Mouse (Mus musculus) MEL (cell line): ENCODE data around the gene Akr1c12. TPM values are rescaled to one million over a fixed set of nuclear protein-coding genes. Genes with fewer than 3 reads are reported as not detected.

Source experiments
- DNase-seq: peaks from one replicate; pipeline ENCODE4 v3.0.0; 2011; ENCODE audit warnings: low read depth, low spot score
- H3K27ac ChIP-seq: 2 replicates; pipeline ENCODE4 v1.5.1; 2012; ENCODE audit warnings: low read depth, mild to moderate bottlenecking, control low read depth, low read length, moderate library complexity; ENCODE audit not compliant: control insufficient read depth
- H3K27me3 ChIP-seq, 2 experiments: fragments of 150-350 bp in 1 of 2; sonication (generic) in 1 of 2; 2 replicates each; pipeline ENCODE4 v1.6.1; 2012; ENCODE audit warnings: low read length in 2 of 2, mild to moderate bottlenecking in 2 of 2, improper control_type of control experiment in 1 of 2, moderate library complexity in 1 of 2; ENCODE audit not compliant: insufficient read depth in 2 of 2, control insufficient read depth in 1 of 2
- H3K36me3 ChIP-seq, 2 experiments: 2 replicates each; pipeline ENCODE4 v1.6.1; 2012 to 2014; ENCODE audit warnings: low read length in 2 of 2, improper control_type of control experiment in 1 of 2, inconsistent platforms in 1 of 2, mild to moderate bottlenecking in 1 of 2; ENCODE audit not compliant: insufficient read depth in 2 of 2, control insufficient read depth in 1 of 2
- H3K4me1 ChIP-seq, 2 experiments: fragments of 150-350 bp in 1 of 2; sonication (generic) in 1 of 2; 2 replicates each; pipeline ENCODE4 v1.6.1; 2012; ENCODE audit warnings: low read length in 2 of 2, improper control_type of control experiment in 1 of 2, mild to moderate bottlenecking in 1 of 2; ENCODE audit not compliant: insufficient read depth in 2 of 2, control insufficient read depth in 1 of 2
- H3K4me3 ChIP-seq, 2 experiments: fragments of 150-350 bp in 1 of 2; sonication (generic) in 1 of 2; 2 replicates each; pipeline ENCODE4 v1.5.1; 2012; ENCODE audit warnings: low read depth in 2 of 2, low read length in 2 of 2, mild to moderate bottlenecking in 2 of 2, moderate library complexity in 2 of 2, control low read depth in 1 of 2, improper control_type of control experiment in 1 of 2; ENCODE audit not compliant: control insufficient read depth in 1 of 2, insufficient read depth in 1 of 2
- H3K79me2 ChIP-seq: 2 replicates; pipeline ENCODE4 v1.6.1; 2012; ENCODE audit warnings: mild to moderate bottlenecking, low read length, moderate library complexity; ENCODE audit not compliant: control insufficient read depth, poor library complexity, insufficient read depth
- H3K9ac ChIP-seq: 2 replicates; pipeline ENCODE4 v1.6.1; 2012; ENCODE audit warnings: low read depth, mild to moderate bottlenecking, control low read depth, low read length, moderate library complexity; ENCODE audit not compliant: control insufficient read depth, poor library complexity, severe bottlenecking
- H3K9me3 ChIP-seq: fragments of 150-350 bp; sonication (generic); replicated peaks from 2 replicates; pipeline ENCODE4 v1.6.1; 2012; ENCODE audit warnings: mild to moderate bottlenecking, low read length, improper control_type of control experiment, moderate library complexity; ENCODE audit not compliant: insufficient read depth
- BHLHE40 ChIP-seq: IDR thresholded peaks from 2 replicates; pipeline ENCODE4 v1.6.1; 2012; ENCODE audit warnings: low read depth, mild to moderate bottlenecking, inconsistent platforms, low read length, improper control_type of control experiment, borderline replicate concordance
- CHD1 ChIP-seq: IDR thresholded peaks from 2 replicates; pipeline ENCODE4 v1.6.1; 2012; ENCODE audit warnings: low read depth, mild to moderate bottlenecking, inconsistent platforms, low read length, improper control_type of control experiment
- CHD2 ChIP-seq: IDR thresholded peaks from 2 replicates; pipeline ENCODE4 v1.6.1; 2011; ENCODE audit warnings: low read length, improper control_type of control experiment
- ELF1 ChIP-seq: IDR thresholded peaks from 2 replicates; pipeline ENCODE4 v1.6.1; 2014; ENCODE audit warnings: low read depth, mild to moderate bottlenecking, inconsistent platforms, low read length, improper control_type of control experiment, moderate library complexity
- EP300 ChIP-seq, 2 experiments: IDR thresholded peaks; 2 replicates each; pipeline ENCODE4 v1.6.1; 2011; ENCODE audit warnings: improper control_type of control experiment in 2 of 2, low read length in 2 of 2, low read depth in 1 of 2, mild to moderate bottlenecking in 1 of 2
- ETS1 ChIP-seq: IDR thresholded peaks from 2 replicates; pipeline ENCODE4 v1.6.1; 2012; ENCODE audit warnings: low read depth, mild to moderate bottlenecking, inconsistent platforms, low read length, improper control_type of control experiment, moderate library complexity
- GABPA ChIP-seq: IDR thresholded peaks from 2 replicates; pipeline ENCODE4 v1.6.1; 2012; ENCODE audit warnings: low read depth, mild to moderate bottlenecking, inconsistent platforms, low read length, improper control_type of control experiment, moderate library complexity
- HCFC1 ChIP-seq: IDR thresholded peaks from 2 replicates; pipeline ENCODE4 v1.6.1; 2012; ENCODE audit warnings: low read depth, mild to moderate bottlenecking, inconsistent platforms, low read length, improper control_type of control experiment, moderate library complexity
- KAT2A ChIP-seq: conservative IDR thresholded peaks from 2 replicates; pipeline ENCODE4 v1.6.1; 2012; ENCODE audit warnings: low read depth, low read length, improper control_type of control experiment, inconsistent platforms
- MAZ ChIP-seq: IDR thresholded peaks from 2 replicates; pipeline ENCODE4 v1.6.1; 2012; ENCODE audit warnings: low read depth, mild to moderate bottlenecking, inconsistent platforms, low read length, improper control_type of control experiment
- MEF2A ChIP-seq: IDR thresholded peaks from 2 replicates; pipeline ENCODE4 v1.6.1; 2014; ENCODE audit warnings: low read depth, mild to moderate bottlenecking, inconsistent platforms, low read length, improper control_type of control experiment; ENCODE audit not compliant: poor library complexity, insufficient replicate concordance, severe bottlenecking; ENCODE audit errors: extremely low read depth
- MXI1 ChIP-seq: IDR thresholded peaks from 2 replicates; pipeline ENCODE4 v1.6.1; 2011; ENCODE audit warnings: mild to moderate bottlenecking, low read depth, low read length, improper control_type of control experiment
- MYB ChIP-seq: IDR thresholded peaks from 2 replicates; pipeline ENCODE4 v1.6.1; 2011; ENCODE audit warnings: mild to moderate bottlenecking, low read depth, low read length, improper control_type of control experiment
- NELFE ChIP-seq: IDR thresholded peaks from 2 replicates; pipeline ENCODE4 v1.6.1; 2011; ENCODE audit warnings: low read depth, low read length, improper control_type of control experiment
- NRF1 ChIP-seq: IDR thresholded peaks from 2 replicates; pipeline ENCODE4 v1.6.1; 2014; ENCODE audit warnings: low read depth, mild to moderate bottlenecking, inconsistent platforms, low read length, improper control_type of control experiment, moderate library complexity; ENCODE audit not compliant: poor library complexity, insufficient read depth, severe bottlenecking
- RAD21 ChIP-seq: IDR thresholded peaks from 2 replicates; pipeline ENCODE4 v1.6.1; 2011; ENCODE audit warnings: mild to moderate bottlenecking, low read depth, low read length, improper control_type of control experiment
- RCOR1 ChIP-seq: IDR thresholded peaks from 2 replicates; pipeline ENCODE4 v1.6.1; 2012; ENCODE audit warnings: low read depth, mild to moderate bottlenecking, inconsistent platforms, low read length, improper control_type of control experiment
- SIN3A ChIP-seq: IDR thresholded peaks from 2 replicates; pipeline ENCODE4 v1.6.1; 2012; ENCODE audit warnings: low read length, improper control_type of control experiment, inconsistent platforms
- SMC3 ChIP-seq: IDR thresholded peaks from 2 replicates; pipeline ENCODE4 v1.6.1; 2011; ENCODE audit warnings: low read depth, low read length, improper control_type of control experiment
- TAL1 ChIP-seq: IDR thresholded peaks from 2 replicates; pipeline ENCODE4 v1.6.1; 2012; ENCODE audit warnings: mild to moderate bottlenecking, inconsistent platforms, low read length, moderate library complexity, mixed read lengths
- UBTF ChIP-seq: IDR thresholded peaks from 2 replicates; pipeline ENCODE4 v1.6.1; 2012; ENCODE audit warnings: low read depth, mild to moderate bottlenecking, inconsistent platforms, low read length, improper control_type of control experiment, moderate library complexity, borderline replicate concordance; ENCODE audit not compliant: insufficient read depth
- USF1 ChIP-seq: IDR thresholded peaks from 2 replicates; pipeline ENCODE4 v1.6.1; 2014; ENCODE audit warnings: low read depth, mild to moderate bottlenecking, inconsistent platforms, low read length, improper control_type of control experiment, moderate library complexity
- USF2 ChIP-seq, 2 experiments: IDR thresholded peaks; 2 replicates each; pipeline ENCODE4 v1.6.1; 2011 to 2012; ENCODE audit warnings: improper control_type of control experiment in 2 of 2, low read length in 2 of 2, borderline replicate concordance in 1 of 2, inconsistent platforms in 1 of 2, low read depth in 1 of 2, mild to moderate bottlenecking in 1 of 2; ENCODE audit not compliant: insufficient read depth in 1 of 2
- ZC3H11A ChIP-seq: IDR thresholded peaks from 2 replicates; pipeline ENCODE4 v1.6.1; 2012; ENCODE audit warnings: low read depth, mild to moderate bottlenecking, inconsistent platforms, low read length, improper control_type of control experiment
- ZKSCAN1 ChIP-seq: IDR thresholded peaks from 2 replicates; pipeline ENCODE4 v1.6.1; 2012; ENCODE audit warnings: low read depth, mild to moderate bottlenecking, inconsistent platforms, low read length, improper control_type of control experiment, moderate library complexity
- ZNF384 ChIP-seq: IDR thresholded peaks from 2 replicates; pipeline ENCODE4 v1.6.1; 2012; ENCODE audit warnings: low read depth, mild to moderate bottlenecking, inconsistent platforms, low read length, improper control_type of control experiment
- polyA plus RNA-seq, 2 experiments: library from polyadenylated mRNA; stranded (reverse) in 1 of 2; unstranded in 1 of 2; fragments of >175 nt in 1 of 2; fragments of >200 nt in 1 of 2; gene quantifications; 2 replicates each; pipeline versions ENCODE4 v1.2.1 to v1.2.4; 2012; ENCODE audit warnings: low replicate concordance in 2 of 2, low read depth in 1 of 2; ENCODE audit not compliant: insufficient read length in 2 of 2, insufficient read depth in 1 of 2, missing spikeins in 1 of 2
- total RNA-seq: library from RNA; depleted of rRNA; stranded (reverse); fragments of 300-350 nt; gene quantifications from 2 replicates; pipeline ENCODE4 v1.2.3, GENCODE M21; 2012

Gene Akr1c12
- total and polyA plus RNA-seq, 3 experiments: 0.42 to 0.45 TPM; not detected in 1

GRCm38 (mm10) chr13:4244861-4245559 is 34.2 kb downstream of the Akr1c12 start:
- Histone ChIP-seq H3K9me3 (no peaks in the 10 kb centered on the region), H3K4me1 (no peaks in the 10 kb centered on the region), H3K9ac (no peak overlapping the region), H3K4me3 (no peak overlapping the region), H3K79me2 (no peaks in the 10 kb centered on the region), H3K36me3 (no peaks in the 10 kb centered on the region), H3K27ac (no peak overlapping the region), H3K27me3 (no peaks in the 10 kb centered on the region; a peak in 1 of 4 replicates)
- TF ChIP-seq SMC3 (no peak), GABPA (no peak), RCOR1 (no peak), UBTF (no peak), CHD2 (no peak), BHLHE40 (no peak), TAL1 (no peak), MEF2A (no peak), USF1 (no peak), SIN3A (no peak), ETS1 (no peak), MAZ (no peak)
- no peak for DNase-seq

- no peak overlapping the region for H3K4me3 ChIP-seq
- H3K9me3 ChIP-seq: no peaks in the 10 kb centered on the region
- H3K27me3 ChIP-seq: no peaks in the 10 kb centered on the region
- no peak overlapping the region for H3K9ac ChIP-seq
- H3K4me1 ChIP-seq: no peaks in the 10 kb centered on the region
- H3K79me2 ChIP-seq: no peaks in the 10 kb centered on the region
- no peak for DNase-seq
- TF ChIP-seq GABPA: no peak
- no peak for TF ChIP-seq NRF1
- TF ChIP-seq KAT2A: no peak
- TF ChIP-seq ZC3H11A: no peak
- TF ChIP-seq NELFE: no peak
- no peak for TF ChIP-seq MYB
- no peak for TF ChIP-seq RCOR1
- TF ChIP-seq RAD21: no peak
- no peak for TF ChIP-seq HCFC1
- no peak for TF ChIP-seq ZNF384
- no peak for TF ChIP-seq UBTF
- TF ChIP-seq MEF2A: no peak
- no peak for TF ChIP-seq SIN3A
- TF ChIP-seq ELF1: no peak
- TF ChIP-seq USF2 (IDR thresholded peaks at IDR 0.05; ENCODE audit: borderline replicate concordance in 1 of 2, insufficient read depth in 1 of 2, low read depth in 1 of 2, low read length in 2 of 2): no peak
- TF ChIP-seq MXI1: no peak
- TF ChIP-seq ZKSCAN1: no peak
- no peak for TF ChIP-seq EP300 (IDR thresholded peaks at IDR 0.05; ENCODE audit: low read depth in 1 of 2, low read length in 2 of 2)
- TF ChIP-seq CHD1: no peak
- no peak overlapping the region for H3K27ac ChIP-seq
- no peaks in the 10 kb centered on the region for H3K36me3 ChIP-seq
These were observed 45.6 kb downstream of the Akr1c12 start for GRCm38 (mm10) chr13:4233536-4234172.
